Mouse (Mus musculus) embryonic fibroblast, embryonic 13.5 days (primary cell): ENCODE data around the gene Ngb. TPM values are rescaled to one million over a fixed set of nuclear protein-coding genes. Genes with fewer than 3 reads are reported as not detected.

Experiments
- H3K27ac ChIP-seq: 2 replicates; pipeline ENCODE4 v1.5.1; 2012; ENCODE audit warnings: low read length, control low read depth, inconsistent platforms; ENCODE audit not compliant: insufficient read depth
- H3K4me1 ChIP-seq: 2 replicates; pipeline ENCODE4 v1.6.1; 2011; ENCODE audit warnings: low read length; ENCODE audit not compliant: control insufficient read depth, insufficient read depth
- H3K4me3 ChIP-seq: 2 replicates; pipeline ENCODE4 v1.5.1; 2011; ENCODE audit warnings: mild to moderate bottlenecking, control low read depth, low read length; ENCODE audit not compliant: insufficient read depth
- CTCF ChIP-seq: IDR thresholded peaks from 2 replicates; pipeline ENCODE4 v1.5.1; 2011; ENCODE audit warnings: mild to moderate bottlenecking, control low read depth, low read length, moderate library complexity, borderline replicate concordance; ENCODE audit not compliant: insufficient read depth
- POLR2A ChIP-seq: IDR thresholded peaks from 2 replicates; pipeline ENCODE4 v1.6.1; 2011; ENCODE audit warnings: low read depth, mild to moderate bottlenecking, control low read depth, low read length, moderate library complexity
- polyA plus RNA-seq: library from polyadenylated mRNA; stranded (reverse); fragments of >200 nt; gene quantifications from 2 replicates; pipeline ENCODE4 v1.2.4, GENCODE M21; 2011; ENCODE audit warnings: low read depth; ENCODE audit not compliant: missing spikeins, insufficient read length

Gene Ngb
- not detected in 2 replicates for polyA plus RNA-seq

- Histone ChIP-seq H3K4me1 (no peaks in the 10 kb centered on the region), H3K27ac (no peak within 1 kb of the TSS), H3K4me3 (no peak within 1 kb of the TSS)
- TF ChIP-seq POLR2A (no peak), CTCF (no peak)
Measured at GRCm38 (mm10) chr12:87102165-87102631, at the start of gene Ngb. TSS of gene Ngb (minus strand) at chr12:87102539.

- no peak for TF ChIP-seq CTCF
- no peak for TF ChIP-seq POLR2A
- Histone ChIP-seq H3K4me3 (no peak overlapping the region), H3K27ac (no peak overlapping the region), H3K4me1 (0 out of 2 replicates have a peak, but pooled peaks cover 4% of the 10 kb centered on the region)
Measured at GRCm38 (mm10) chr12:87149471-87149870, 47.1 kb upstream of the Ngb start.

DNA sequence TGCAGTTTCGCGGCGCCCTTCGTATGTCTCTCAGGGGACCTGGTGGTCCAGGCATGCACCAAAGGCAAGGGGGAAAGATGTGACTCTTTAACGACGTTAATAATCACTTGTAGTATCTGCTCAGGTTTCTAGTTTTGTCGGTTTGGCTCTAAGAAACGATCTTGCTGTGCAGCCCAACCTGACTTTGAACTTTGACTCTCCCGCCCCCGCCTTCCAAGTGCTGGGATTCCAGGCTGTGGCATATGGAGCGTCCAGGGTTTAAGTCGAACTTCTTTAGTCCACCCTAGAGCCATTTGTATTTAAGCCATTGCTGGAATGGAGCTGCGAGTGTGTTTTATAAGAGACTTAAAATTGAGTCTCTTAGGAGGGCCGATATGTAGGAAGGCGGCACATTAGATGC, 45.8 kb upstream of the Ngb start:
- Histone ChIP-seq H3K27ac (peak overlapping the region; percentile 75; the same call in 1 of the 2 replicates), H3K4me3 (peak overlapping the region; percentile 57), H3K4me1 (0 out of 2 replicates have a peak, but pooled peaks cover 4% of the 10 kb centered on the region)
- TF ChIP-seq CTCF, result no peak
- no peak for TF ChIP-seq POLR2A

GRCm38 (mm10) chr12:87147395-87148089, 45.2 kb upstream of the Ngb start, which contains the start of gene Pomt2:
TSS of gene Pomt2 (minus strand) at chr12:87147968.
- TF ChIP-seq CTCF (no peak), POLR2A (peak; percentile 73)
- 0 out of 2 replicates have a peak, but pooled peaks cover 4% of the 10 kb centered on the region for H3K4me1 ChIP-seq
- peak within 1 kb of the TSS; percentile 75 for H3K27ac ChIP-seq
- peak within 1 kb of the TSS; percentile 57 for H3K4me3 ChIP-seq

DNA sequence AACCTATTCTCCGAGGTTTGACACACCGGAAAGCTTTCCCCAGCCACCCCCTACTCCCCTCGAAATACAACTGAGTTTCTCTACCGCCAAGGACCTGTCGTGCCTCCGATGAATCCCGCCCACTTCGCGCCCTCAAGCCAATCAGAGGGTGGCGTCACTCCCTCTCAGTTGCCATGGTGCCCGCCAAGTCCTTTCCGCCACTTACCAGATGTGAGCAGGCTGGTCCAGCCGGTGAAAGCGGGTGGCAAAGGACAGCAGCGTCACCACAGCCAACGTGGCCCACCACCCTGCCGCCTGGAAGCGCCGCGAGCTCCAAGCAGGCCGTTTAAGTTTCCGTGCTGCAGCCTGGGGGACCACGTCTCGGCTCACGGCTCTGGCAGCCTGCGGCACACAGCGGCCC, 44.6 kb upstream of the Ngb start, which contains the start of gene Gstz1:
Gstz1 (plus strand) TSS at position 200 of the 400 bp plus-strand sequence.
- no peak for TF ChIP-seq CTCF
- TF ChIP-seq POLR2A, result peak; percentile 55
- Histone ChIP-seq H3K27ac (peak within 1 kb of the TSS; percentile 75), H3K4me3 (peak within 1 kb of the TSS; percentile 57), H3K4me1 (0 out of 2 replicates have a peak, but pooled peaks cover 4% of the 10 kb centered on the region)

DNA sequence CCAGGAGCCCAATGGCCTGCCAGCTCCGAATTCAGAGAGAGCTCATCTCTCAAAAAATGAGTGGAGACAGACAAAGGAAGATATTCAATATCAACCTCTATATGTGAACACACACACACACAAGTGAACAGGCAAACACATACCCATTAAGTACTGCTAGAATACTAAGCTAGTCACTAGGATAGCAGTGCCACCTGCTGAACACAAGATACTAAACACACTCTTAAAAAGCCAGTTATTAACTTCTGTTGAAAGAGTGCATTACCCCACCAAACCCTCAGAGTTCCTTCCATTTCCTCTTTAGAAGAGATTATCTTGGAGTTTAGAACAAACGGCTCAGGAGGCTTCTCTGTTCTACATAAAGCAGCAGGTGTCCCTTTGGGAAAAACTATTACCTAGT, 39.8 kb upstream of the Ngb start:
- no peak overlapping the region for H3K4me3 ChIP-seq
- H3K27ac ChIP-seq, result no peak overlapping the region
- no peaks in the 10 kb centered on the region for H3K4me1 ChIP-seq
- TF ChIP-seq POLR2A, result no peak
- no peak for TF ChIP-seq CTCF

- Histone ChIP-seq H3K27ac (no peak overlapping the region), H3K4me1 (no peaks in the 10 kb centered on the region), H3K4me3 (no peak overlapping the region)
- TF ChIP-seq CTCF, result no peak
- TF ChIP-seq POLR2A, result no peak
Measured at GRCm38 (mm10) chr12:87138768-87139167, 36.4 kb upstream of the Ngb start.

GRCm38 (mm10) chr12:87138342-87138701, 36.0 kb upstream of the Ngb start:
- H3K27ac ChIP-seq, result no peak overlapping the region
- no peaks in the 10 kb centered on the region for H3K4me1 ChIP-seq
- H3K4me3 ChIP-seq, result no peak overlapping the region
- TF ChIP-seq CTCF (no peak), POLR2A (no peak)

- Histone ChIP-seq H3K4me1 (no peaks in the 10 kb centered on the region), H3K27ac (no peak overlapping the region), H3K4me3 (no peak overlapping the region)
- no peak for TF ChIP-seq CTCF
- TF ChIP-seq POLR2A, result no peak
Measured at GRCm38 (mm10) chr12:87137439-87138341, 35.4 kb upstream of the Ngb start.
